Mouse (Mus musculus): ENCODE data around the gene Frmd8. TPM values are rescaled to one million over a fixed set of nuclear protein-coding genes. Genes with fewer than 3 reads are reported as not detected.

Frmd8 gene
- polyA plus RNA-seq, 1 experiment from 2014 or later, result 9.0 TPM

DNA sequence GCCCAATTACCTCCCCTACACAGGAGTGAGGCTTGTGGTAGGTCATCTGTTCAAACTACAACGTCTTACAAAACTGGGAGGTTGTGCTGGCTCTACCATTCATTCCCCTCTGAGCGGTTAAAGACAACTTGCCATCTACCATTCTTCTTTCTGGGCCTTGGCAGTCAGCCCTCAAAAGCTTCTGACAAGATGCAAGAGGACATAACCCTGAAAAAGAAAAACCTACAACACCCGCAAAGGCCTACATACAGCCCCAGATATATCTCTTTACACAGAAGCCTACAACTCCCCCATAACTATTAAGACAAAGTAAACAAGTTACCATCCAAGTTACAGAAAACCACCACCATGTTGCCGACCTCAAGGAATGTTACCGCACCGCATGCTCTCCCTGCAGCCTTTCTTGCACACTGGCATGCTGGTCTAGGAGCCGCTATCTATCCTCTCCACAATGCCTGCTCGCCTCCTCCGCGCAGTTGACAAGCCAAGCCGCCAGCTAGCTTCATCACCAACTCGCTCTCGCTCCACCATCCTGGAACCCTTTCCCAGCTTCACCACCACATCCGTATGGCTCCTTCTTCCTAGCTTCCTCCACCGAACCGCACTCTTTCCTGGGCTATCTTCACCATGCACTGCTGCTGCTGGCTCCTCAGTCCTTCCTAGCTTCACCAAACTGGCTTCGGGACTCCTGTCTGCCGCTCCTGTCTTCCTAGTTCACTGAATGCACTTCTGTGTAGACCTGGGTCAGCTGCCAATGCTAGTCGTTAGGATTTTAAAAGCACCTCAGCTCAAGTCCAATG lies 74.2 kb downstream of the Frmd8 start:
- Histone ChIP-seq H3K9me3 (ENCODE audit: low read length) (no peaks in the 10 kb centered on the region), H3K27ac (ENCODE audit: low read depth) (peak overlapping the region; percentile 98), H3K4me1 (ENCODE audit: insufficient read depth) (peaks cover 31% of the 10 kb centered on the region), H3K36me3 (replicated peaks; ENCODE audit: insufficient read depth, low read length) (peaks cover 50% of the 10 kb centered on the region), H3K4me2 (ENCODE audit: low read depth, low read length) (peak overlapping the region; percentile 73), H3K9ac (replicated peaks) (peak overlapping the region; percentile 95), H3K27me3 (ENCODE audit: insufficient read depth, low read length) (no peaks in the 10 kb centered on the region), H3K4me3 (ENCODE audit: low read depth, low read length) (peak overlapping the region; percentile 84)
- ATAC-seq, result no peak
- peak; percentile 62 for DNase-seq
- under 1% methylated on average over 19 of the region's 19 CpGs for WGBS (ENCODE audit: insufficient replicate concordance)
- TF ChIP-seq CTCF (IDR thresholded peaks at IDR 0.05; ENCODE audit: low read depth) (no peak), EP300 (IDR thresholded peaks at IDR 0.05; ENCODE audit: low read depth) (no peak)

DNA sequence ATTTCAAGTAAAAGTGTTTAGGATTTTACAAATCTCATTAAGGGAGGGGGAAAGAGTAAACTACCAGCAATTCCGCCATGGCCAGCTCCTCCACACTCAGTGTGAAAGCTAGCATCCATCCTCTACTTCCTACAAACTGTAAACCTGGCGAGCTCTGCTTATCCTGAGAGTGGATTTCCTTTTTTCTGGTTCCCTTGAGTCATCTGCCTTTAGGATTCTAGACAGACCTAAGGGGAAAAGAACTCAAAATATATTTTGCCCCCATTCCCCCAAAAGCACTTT lies 74.8 kb downstream of the Frmd8 start:
- H3K4me3 ChIP-seq (ENCODE audit: low read depth, low read length), result peak overlapping the region; percentile 84
- peaks cover 28% of the 10 kb centered on the region for H3K4me1 ChIP-seq (ENCODE audit: insufficient read depth)
- H3K27ac ChIP-seq (ENCODE audit: low read depth), result peak overlapping the region; percentile 98
- no peaks in the 10 kb centered on the region for H3K27me3 ChIP-seq (ENCODE audit: insufficient read depth, low read length)
- ATAC-seq (no peak), DNase-seq (peak; percentile 14)
- H3K9me3 ChIP-seq (ENCODE audit: low read length), result no peaks in the 10 kb centered on the region
- H3K36me3 ChIP-seq (replicated peaks; ENCODE audit: insufficient read depth, low read length), result peaks cover 55% of the 10 kb centered on the region
- H3K9ac ChIP-seq (replicated peaks), result peak overlapping the region; percentile 95
- no peak for TF ChIP-seq CTCF (IDR thresholded peaks at IDR 0.05; ENCODE audit: low read depth)
- no peak for TF ChIP-seq EP300 (IDR thresholded peaks at IDR 0.05; ENCODE audit: low read depth)
- peak overlapping the region; percentile 73 for H3K4me2 ChIP-seq (ENCODE audit: low read depth, low read length)
- 0% methylated on average over 2 of the region's 2 CpGs for WGBS (ENCODE audit: insufficient replicate concordance)

Other genes with a start within 250 kb of the Frmd8 start
- 21.3 and 22.6 TPM in 2 replicates for gene Rela, start 237.8 kb downstream of the Frmd8 start, polyA plus RNA-seq (2015; fragmentation: Nextera tagmentation; extraction: Ambion mirVana)
- gene Sipa1, start 211.6 kb downstream of the Frmd8 start, polyA plus RNA-seq (2015; fragmentation: Nextera tagmentation; extraction: Ambion mirVana), result 14.1 and 15.3 TPM in 2 replicates
- 10.4 and 12.5 TPM in 2 replicates for gene Map3k11, start 186.5 kb downstream of the Frmd8 start, polyA plus RNA-seq (2015; fragmentation: Nextera tagmentation; extraction: Ambion mirVana)
- gene Pcnx3, start 186.4 kb downstream of the Frmd8 start, polyA plus RNA-seq (2015; fragmentation: Nextera tagmentation; extraction: Ambion mirVana), result 5.2 and 5.6 TPM in 2 replicates
- 0.17 and 0.18 TPM in 2 replicates for gene Kcnk7, start 170.9 kb downstream of the Frmd8 start, polyA plus RNA-seq (2015; fragmentation: Nextera tagmentation; extraction: Ambion mirVana)
- 38.5 and 42.5 TPM in 2 replicates for gene Ehbp1l1, start 149.0 kb downstream of the Frmd8 start, polyA plus RNA-seq (2015; fragmentation: Nextera tagmentation; extraction: Ambion mirVana)
- gene Fam89b, start 145.6 kb downstream of the Frmd8 start, polyA plus RNA-seq (2015; fragmentation: Nextera tagmentation; extraction: Ambion mirVana), result 28.9 and 31.0 TPM in 2 replicates
- gene Ltbp3, start 134.4 kb downstream of the Frmd8 start, polyA plus RNA-seq (2015; fragmentation: Nextera tagmentation; extraction: Ambion mirVana), result 1.3 and 1.4 TPM in 2 replicates
- 16.9 and 17.0 TPM in 2 replicates for gene Scyl1, start 103.9 kb downstream of the Frmd8 start, polyA plus RNA-seq (2015; fragmentation: Nextera tagmentation; extraction: Ambion mirVana)
- 8.4 and 9.1 TPM in 2 replicates for gene Slc25a45, start 2.5 kb upstream of the Frmd8 start, polyA plus RNA-seq (2015; fragmentation: Nextera tagmentation; extraction: Ambion mirVana)
- 1.5 and 1.7 TPM in 2 replicates for gene Tigd3, start 18.9 kb upstream of the Frmd8 start, polyA plus RNA-seq (2015; fragmentation: Nextera tagmentation; extraction: Ambion mirVana)
- gene Dpf2, start 37.7 kb upstream of the Frmd8 start, polyA plus RNA-seq (2015; fragmentation: Nextera tagmentation; extraction: Ambion mirVana), result 28.1 and 32.6 TPM in 2 replicates
- 3.0 TPM in 2 replicates for gene Cdc42ep2, start 49.5 kb upstream of the Frmd8 start, polyA plus RNA-seq (2015; fragmentation: Nextera tagmentation; extraction: Ambion mirVana)
- gene Pola2, start 88.9 kb upstream of the Frmd8 start, polyA plus RNA-seq (2015; fragmentation: Nextera tagmentation; extraction: Ambion mirVana), result 19.2 and 21.5 TPM in 2 replicates
- gene Slc22a20, start 110.9 kb upstream of the Frmd8 start, polyA plus RNA-seq (2015; fragmentation: Nextera tagmentation; extraction: Ambion mirVana), result 0.09 TPM in 1 of 2 replicates, not detected in the other
- 6.8 and 7.2 TPM in 2 replicates for gene Capn1, start 140.6 kb upstream of the Frmd8 start, polyA plus RNA-seq (2015; fragmentation: Nextera tagmentation; extraction: Ambion mirVana)
- 12.4 and 15.4 TPM in 2 replicates for gene Syvn1, start 171.3 kb upstream of the Frmd8 start, polyA plus RNA-seq (2015; fragmentation: Nextera tagmentation; extraction: Ambion mirVana)
- gene Mrpl49, start 182.5 kb upstream of the Frmd8 start, polyA plus RNA-seq (2015; fragmentation: Nextera tagmentation; extraction: Ambion mirVana), result 28.2 and 29.6 TPM in 2 replicates
- gene Fau, start 182.6 kb upstream of the Frmd8 start, polyA plus RNA-seq (2015; fragmentation: Nextera tagmentation; extraction: Ambion mirVana), result 781 and 784 TPM in 2 replicates
- 30.2 and 35.8 TPM in 2 replicates for gene Znhit2, start 185.9 kb upstream of the Frmd8 start, polyA plus RNA-seq (2015; fragmentation: Nextera tagmentation; extraction: Ambion mirVana)
- 42.6 and 44.1 TPM in 2 replicates for gene Tm7sf2, start 193.1 kb upstream of the Frmd8 start, polyA plus RNA-seq (2015; fragmentation: Nextera tagmentation; extraction: Ambion mirVana)
- gene Vps51, start 202.0 kb upstream of the Frmd8 start, polyA plus RNA-seq (2015; fragmentation: Nextera tagmentation; extraction: Ambion mirVana), result 17.5 and 20.7 TPM in 2 replicates
- not detected in 2 replicates for gene Tmem262, start 204.8 kb upstream of the Frmd8 start, polyA plus RNA-seq (2015; fragmentation: Nextera tagmentation; extraction: Ambion mirVana)
- gene Gm28374, start 207.0 kb upstream of the Frmd8 start, polyA plus RNA-seq (2015; fragmentation: Nextera tagmentation; extraction: Ambion mirVana), result 0.32 and 0.72 TPM in 2 replicates
- gene Zfpl1, start 209.7 kb upstream of the Frmd8 start, polyA plus RNA-seq (2015; fragmentation: Nextera tagmentation; extraction: Ambion mirVana), result 16.9 and 19.9 TPM in 2 replicates
- 13.5 and 15.0 TPM in 2 replicates for gene Cdca5, start 209.7 kb upstream of the Frmd8 start, polyA plus RNA-seq (2015; fragmentation: Nextera tagmentation; extraction: Ambion mirVana)
- not detected in 2 replicates for gene AC131692.1, start 219.1 kb upstream of the Frmd8 start, polyA plus RNA-seq (2015; fragmentation: Nextera tagmentation; extraction: Ambion mirVana)
- gene Naaladl1, start 230.5 kb upstream of the Frmd8 start, polyA plus RNA-seq (2015; fragmentation: Nextera tagmentation; extraction: Ambion mirVana), result 0.46 and 0.63 TPM in 2 replicates
- 15.0 and 15.6 TPM in 2 replicates for gene Sac3d1, start 243.4 kb upstream of the Frmd8 start, polyA plus RNA-seq (2015; fragmentation: Nextera tagmentation; extraction: Ambion mirVana)

All from liver, postnatal 0 days (tissue).